Mouse (Mus musculus) embryo, embryonic 10 days (tissue): ENCODE measurements at regions not wholly inside any gene's neighbourhood (a gene's known extent, or its start where the extent isn't known, plus 50 kb on each side); places are given as distances from the start of the nearest gene placed in this dataset.

Source experiments
- DNase-seq: peaks from one replicate; pipeline ENCODE4 v3.0.0-alpha.2; 2015; ENCODE audit warnings: low spot score

- peak; percentile 31 for DNase-seq
Measured at GRCm38 (mm10) chr2:167757157-167757780, 67.6 kb upstream of the Tmem189 start.

- no peak for DNase-seq
Measured at GRCm38 (mm10) chr2:167756721-167757120, 67.1 kb upstream of the Tmem189 start.

- DNase-seq = no peak
Measured at GRCm38 (mm10) chr2:167754929-167755551, 65.4 kb upstream of the Tmem189 start.

- no peak for DNase-seq
Measured at GRCm38 (mm10) chr2:167753898-167754297, 64.3 kb upstream of the Tmem189 start.

- peak; percentile 61 for DNase-seq
Measured at GRCm38 (mm10) chr2:167752805-167753556, 63.4 kb upstream of the Tmem189 start.

GRCm38 (mm10) chr2:167751585-167751984 is 62.0 kb upstream of the Tmem189 start:
- DNase-seq = no peak

- DNase-seq = no peak
Measured at GRCm38 (mm10) chr2:167748297-167748696, 58.7 kb upstream of the Tmem189 start.

GRCm38 (mm10) chr2:167747164-167747843 is 57.7 kb upstream of the Tmem189 start:
- DNase-seq = no peak

GRCm38 (mm10) chr2:167746344-167746743 is 56.7 kb upstream of the Tmem189 start:
- no peak for DNase-seq

GRCm38 (mm10) chr2:167745409-167745808 is 55.8 kb upstream of the Tmem189 start:
- DNase-seq = no peak

GRCm38 (mm10) chr2:167744080-167744479 is 54.5 kb upstream of the Tmem189 start:
- no peak for DNase-seq

GRCm38 (mm10) chr2:167742479-167742878 is 52.9 kb upstream of the Tmem189 start:
- DNase-seq = no peak

- DNase-seq = no peak
Measured at GRCm38 (mm10) chr2:167740516-167741189, 51.0 kb upstream of the Tmem189 start.
